Mouse (Mus musculus) retina, postnatal 7 days (tissue): Measurements from ENCODE around the gene Rrp15.

ENCODE experiments used
- DNase-seq: peaks from one replicate; pipeline ENCODE4 v3.0.0-alpha.2; 2012; ENCODE audit warnings: low read depth, low spot score

Gene Rrp15

GRCm38 (mm10) chr1:186714215-186714614 lies 34.9 kb downstream of the Rrp15 start:
- DNase-seq: no peak

GRCm38 (mm10) chr1:186712802-186713471 lies 36.2 kb downstream of the Rrp15 start:
- peak; percentile 49 for DNase-seq

DNA sequence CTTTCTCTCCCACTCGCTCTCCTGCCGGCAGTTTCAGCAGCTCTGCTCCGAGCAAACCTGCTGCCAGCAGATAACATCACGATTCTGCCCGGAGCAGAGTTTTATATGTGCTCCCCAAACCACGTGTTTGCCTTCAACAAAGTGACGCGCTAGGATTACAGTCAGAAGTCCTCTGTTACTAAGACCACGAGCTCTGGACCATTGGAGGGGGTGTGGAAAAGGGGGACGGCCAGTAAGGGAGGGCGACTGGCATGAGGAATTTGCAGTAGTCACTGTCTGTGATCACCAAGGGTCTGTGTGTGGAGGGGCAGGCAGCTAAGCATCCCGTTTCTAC lies 43.3 kb downstream of the Rrp15 start, which contains the start of gene Tgfb2:
Gene Tgfb2 (minus strand): TSS at position 75 of the 334 bp plus-strand sequence.
- peak; percentile 31 for DNase-seq

DNA sequence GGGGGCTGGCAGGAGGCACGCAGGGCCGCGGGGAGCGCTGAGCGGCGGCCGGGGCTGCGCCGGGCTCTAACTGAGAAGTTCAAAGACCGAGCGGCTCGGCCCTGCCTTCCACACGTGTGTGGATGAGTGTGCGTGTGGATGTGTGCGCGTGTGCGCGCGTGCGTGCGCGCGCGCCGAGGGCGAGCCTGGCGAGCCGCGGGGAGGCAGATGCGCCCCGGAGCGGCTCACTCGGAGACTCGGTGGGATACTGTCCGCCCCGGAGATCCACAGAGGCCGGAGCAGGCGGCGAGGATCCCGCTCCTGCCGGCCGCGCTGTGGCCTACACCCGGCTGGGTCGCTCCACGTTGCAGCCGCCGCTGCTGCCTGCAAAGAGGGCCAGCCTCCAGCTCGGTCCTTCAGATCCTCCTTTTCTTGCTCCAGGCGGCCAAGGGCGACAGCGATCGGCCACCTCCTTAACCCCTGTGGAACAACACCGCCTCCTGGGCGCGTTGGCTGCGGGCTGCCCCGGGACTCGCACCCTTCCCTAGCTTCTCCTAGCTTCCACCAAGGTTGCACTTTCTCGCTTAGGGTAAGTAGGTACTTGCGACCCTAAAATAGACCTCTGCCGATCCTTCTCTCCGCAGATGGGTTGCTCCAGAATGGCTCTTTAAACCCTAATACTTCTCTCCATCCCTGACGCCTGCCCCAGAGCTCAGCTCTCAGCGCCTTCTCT lies 43.8 kb downstream of the Rrp15 start:
- DNase-seq: peak; percentile 51

DNA sequence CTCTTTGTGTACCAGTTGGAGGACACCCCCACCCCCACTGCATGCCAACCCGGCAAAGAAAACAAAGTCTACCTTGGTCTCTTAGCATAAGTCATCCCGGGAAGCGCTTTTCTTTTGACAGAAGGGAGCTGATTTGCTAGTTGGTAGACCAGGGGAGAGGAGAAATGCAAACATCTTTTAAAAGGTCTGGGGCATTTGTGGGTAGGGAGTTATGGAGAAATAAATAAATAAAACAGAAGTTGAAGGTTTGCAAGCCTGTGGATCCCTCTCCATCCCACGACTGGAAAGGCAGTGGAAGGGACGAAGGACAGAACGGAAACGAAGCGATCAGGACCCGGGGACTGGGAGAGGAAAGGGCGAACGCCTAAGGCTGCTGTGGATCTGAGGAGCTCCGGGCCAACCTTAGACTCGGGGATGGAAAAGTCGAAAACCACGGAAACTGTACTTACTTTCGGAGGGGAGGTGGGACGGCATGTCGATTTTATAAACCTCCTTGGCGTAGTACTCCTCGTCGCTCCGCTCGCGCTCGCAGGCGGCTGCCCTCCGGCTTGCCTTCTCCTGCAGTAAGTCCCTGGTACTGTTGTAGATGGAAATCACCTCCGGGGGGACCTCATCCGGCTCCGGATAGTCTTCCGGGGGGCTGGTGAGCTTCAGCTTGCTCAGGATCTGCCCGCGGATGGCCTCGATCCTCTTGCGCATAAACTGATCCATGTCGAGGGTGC lies 45.0 kb downstream of the Rrp15 start:
- DNase-seq: no peak

DNA sequence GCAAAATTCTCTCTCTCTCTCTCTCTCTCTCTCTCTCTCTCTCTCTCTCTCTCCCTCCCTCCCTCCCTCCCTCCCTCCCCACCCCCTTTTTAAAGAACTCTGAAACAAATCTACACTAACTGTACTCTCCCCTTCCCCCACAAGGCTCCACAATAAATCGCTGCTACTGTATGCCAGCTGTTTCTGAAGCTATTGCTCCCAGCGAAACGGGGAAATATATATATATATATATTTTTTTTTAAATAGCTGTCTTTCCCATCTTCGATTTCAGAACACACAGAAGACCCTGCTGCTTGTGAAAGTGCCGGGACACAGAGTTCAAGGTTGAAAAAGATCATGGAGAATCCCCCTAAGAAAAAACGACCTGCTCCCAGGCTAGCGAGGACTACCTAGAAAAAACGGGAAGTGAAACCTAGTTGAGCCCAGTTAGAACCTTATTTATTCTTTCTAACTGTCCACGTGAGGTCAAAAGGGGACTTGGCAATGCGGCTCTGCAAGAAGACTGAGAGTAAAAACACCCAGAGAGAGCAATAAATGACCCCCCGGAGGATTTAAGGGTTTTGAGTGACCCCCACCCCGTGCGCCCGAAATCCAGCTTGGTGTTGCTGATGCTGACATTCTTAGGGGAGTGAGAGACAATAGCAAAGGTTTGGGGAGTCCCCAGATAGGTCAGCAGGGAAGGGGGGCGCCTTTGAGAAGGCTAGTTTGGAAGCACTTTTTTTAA lies 45.7 kb downstream of the Rrp15 start:
- DNase-seq: no peak

DNA sequence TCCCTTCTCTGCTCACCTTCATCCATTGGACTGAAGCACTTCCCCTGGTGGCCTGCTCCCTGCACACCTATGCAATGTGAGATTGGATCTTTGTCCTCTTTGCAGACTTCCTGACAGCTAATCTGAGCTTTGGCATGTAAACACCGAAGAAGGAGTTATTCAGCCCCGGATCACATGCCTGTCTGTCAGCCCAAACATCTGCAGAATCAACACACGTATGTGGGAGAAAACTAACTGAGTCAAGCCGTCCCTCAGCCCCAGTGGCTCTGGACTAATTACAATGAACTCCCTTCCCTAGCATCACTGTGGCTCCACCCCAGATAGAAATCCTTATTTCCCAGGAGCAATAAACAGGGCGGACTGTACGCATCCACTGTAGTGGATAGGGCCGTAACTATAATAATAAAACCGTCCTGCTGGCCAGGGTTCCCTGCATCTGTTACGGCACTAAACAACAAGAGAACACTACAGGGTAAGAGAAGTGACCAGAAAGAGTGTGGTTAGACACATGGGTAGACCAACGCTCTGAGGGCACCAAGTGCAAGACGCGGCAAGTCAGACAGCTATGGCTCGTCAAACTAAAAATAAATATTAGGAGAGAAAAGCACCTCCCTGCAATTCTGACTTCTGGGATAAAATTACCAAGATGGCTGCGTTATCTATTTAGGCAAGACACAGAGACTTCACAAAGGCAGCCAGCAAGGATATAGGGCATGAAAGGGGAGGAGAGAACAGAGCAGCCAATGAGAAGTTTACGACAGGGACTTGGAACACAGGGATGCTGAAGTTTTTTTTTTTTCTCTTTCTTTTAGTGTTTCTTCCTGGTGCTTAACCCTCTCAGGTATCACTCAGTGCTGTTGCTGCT lies 46.5 kb downstream of the Rrp15 start:
- no peak for DNase-seq

DNA sequence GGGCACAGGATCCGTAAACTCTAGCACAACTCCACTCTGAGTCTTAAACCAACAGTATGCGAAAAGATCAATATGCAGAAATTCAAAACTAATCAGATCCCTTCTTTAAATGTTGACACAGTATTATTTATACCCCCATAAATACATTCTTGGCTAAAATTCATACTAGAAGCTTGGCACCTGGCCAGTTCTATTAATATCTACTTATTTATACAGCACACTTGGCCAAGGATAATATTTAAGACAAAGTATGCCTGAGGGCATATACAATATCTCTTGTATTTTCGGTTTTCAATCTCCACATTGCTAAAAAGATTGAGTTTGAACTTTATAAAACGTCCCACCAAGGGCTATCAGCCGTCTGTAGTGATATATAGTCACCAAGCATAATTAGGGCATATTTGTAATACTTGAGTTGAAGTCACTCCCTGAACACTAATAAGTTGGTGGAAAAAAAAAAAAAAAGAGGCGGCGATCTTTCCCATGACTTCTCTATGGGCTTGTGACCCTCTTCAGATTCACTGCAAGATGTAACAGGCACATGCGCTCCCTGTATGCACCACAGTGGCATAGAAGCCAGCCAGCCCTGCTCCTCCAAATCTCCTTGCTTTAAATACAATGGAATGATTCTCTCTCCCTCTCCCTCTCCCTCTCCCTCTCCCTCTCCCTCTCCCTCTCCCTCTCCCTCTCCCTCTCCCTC lies 47.8 kb downstream of the Rrp15 start:
- DNase-seq: no peak

DNA sequence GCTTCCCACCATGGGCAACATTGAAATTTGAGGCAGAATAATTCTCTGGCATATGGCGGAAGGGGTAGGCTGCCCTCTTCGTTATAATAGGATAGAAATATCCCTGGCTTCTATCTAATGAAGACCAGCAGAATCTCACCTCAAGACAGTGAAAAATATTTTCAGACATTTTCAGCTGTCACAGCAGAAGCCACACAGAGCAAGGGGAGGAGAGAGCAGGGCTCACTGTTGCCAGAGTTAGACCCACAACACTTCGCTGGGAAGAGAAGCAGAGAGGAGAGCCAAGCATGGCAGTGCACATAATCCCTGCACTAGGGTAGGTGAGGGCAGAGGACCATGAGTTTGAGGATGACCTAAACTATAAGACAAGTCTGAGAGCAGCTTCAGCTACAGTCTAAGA lies 48.7 kb downstream of the Rrp15 start:
- no peak for DNase-seq

GRCm38 (mm10) chr1:186698583-186699338 lies 50.4 kb downstream of the Rrp15 start:
- DNase-seq: no peak

DNA sequence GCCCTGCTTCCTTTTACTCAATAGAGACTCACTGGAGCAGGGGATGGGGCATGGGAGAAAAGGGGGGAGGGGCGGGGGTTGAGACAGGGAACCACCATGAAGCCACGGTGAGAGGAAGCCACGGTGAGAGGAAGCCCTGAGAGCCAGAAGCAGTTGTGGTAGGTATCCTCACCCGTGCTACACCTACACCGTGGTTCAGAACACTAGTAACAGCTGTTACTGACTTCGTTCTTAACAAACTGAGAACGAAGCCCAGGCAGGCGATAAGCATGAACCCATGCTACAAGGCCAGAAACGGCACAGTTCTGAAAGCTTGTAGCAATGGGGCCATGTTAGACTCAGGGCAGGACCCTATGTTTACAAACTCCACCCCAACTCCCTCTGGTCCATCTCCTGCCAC lies 52.9 kb downstream of the Rrp15 start:
- no peak for DNase-seq

DNA sequence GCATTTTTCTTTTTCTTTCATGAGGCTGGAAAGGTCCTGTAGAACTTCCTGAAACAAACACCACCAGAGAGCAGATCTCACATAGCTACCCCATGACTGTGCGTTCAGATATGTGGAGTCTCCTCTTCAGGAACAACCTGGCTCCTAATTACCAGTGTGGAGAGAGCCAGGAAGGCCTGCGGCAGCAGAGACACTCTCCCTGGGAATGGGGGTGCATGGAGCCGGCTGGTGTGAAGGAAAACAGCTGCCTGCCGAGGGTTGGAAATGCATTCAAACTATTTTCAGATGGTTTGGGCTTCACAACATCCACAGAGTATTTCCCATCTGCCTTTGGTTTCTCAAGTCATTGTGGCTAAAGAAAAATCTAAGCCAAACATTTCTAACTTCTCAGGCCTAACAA lies 53.8 kb downstream of the Rrp15 start:
- no peak for DNase-seq

DNA sequence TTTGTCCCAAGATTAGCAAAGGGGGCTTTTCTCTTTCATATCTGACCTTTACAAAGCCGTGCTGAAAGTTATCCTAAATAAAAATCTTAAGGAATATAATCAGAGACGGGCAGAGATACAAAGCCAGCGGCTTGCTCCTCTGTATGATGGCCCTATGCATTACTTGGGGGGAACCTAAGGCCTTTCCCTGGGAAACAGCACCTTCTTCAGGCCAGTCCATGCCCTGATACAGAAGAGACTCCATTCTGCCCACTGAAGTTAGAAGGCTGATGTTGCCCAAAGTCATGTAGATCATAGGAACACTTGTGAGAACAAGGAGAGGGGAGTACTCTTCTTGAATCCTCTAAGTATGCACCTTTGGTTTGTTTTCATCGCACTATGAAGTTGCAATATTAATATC lies 56.8 kb downstream of the Rrp15 start:
- DNase-seq: no peak

DNA sequence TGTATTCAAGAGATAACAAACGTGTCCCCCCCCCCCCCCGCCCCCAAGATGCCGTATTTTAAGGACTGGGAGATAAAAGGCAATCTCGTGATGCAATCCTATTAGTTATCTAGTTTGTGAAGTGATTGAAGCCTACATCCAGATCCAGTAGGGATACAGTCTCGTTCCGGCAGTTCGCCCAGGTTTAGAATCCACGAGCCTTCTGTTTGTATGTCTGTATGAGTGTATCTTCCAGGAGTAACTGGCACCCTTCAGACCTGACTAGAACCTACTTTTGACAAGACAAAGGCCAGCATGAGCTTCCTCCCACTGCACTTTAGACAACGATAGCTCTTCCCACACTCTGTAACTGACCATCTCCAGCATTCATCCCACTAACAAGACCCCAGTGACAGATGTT lies 57.5 kb downstream of the Rrp15 start:
- DNase-seq: no peak

- no peak for DNase-seq
These were observed 65.1 kb downstream of the Rrp15 start for GRCm38 (mm10) chr1:186684041-186684440.

DNA sequence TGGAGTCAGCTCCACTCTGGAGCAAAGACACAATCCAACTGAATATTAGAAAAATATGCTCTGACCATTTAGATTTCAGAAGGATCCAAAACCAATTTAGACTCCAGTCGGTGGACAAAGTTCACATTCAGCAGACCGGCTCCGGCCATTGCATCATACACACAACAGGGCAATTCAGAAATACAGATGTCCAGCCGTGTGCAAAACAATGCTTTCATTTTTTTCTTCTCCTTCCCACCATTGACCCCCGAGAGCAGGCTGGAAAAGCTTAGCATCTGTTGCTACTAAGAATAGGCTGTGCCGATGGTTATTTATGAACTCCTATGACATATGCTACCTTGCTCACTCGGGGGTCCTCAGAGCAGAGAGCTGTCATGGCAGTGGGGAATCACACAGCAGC lies 66.6 kb downstream of the Rrp15 start:
- DNase-seq: no peak

GRCm38 (mm10) chr1:186677614-186678013 lies 71.5 kb downstream of the Rrp15 start:
- no peak for DNase-seq

DNA sequence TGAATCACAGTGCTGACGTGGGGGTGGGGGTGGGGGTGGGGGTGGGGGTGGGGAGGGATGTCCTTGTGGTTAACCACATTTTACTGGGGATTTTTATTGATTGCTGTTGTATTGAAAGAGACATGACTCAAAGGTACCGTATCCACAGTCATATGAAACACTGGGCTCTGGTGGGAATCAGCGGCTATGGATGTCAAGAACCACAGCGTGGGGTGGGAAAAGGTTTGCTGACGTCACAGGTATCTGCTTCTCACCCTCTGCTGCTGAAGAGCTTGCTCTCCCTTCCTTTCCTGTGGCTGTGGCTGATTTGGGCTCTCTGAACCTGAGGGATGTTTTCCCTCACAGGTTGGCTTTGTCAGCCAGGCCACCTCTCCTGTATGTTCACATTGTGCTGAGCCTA lies 73.0 kb downstream of the Rrp15 start:
- no peak for DNase-seq

DNA sequence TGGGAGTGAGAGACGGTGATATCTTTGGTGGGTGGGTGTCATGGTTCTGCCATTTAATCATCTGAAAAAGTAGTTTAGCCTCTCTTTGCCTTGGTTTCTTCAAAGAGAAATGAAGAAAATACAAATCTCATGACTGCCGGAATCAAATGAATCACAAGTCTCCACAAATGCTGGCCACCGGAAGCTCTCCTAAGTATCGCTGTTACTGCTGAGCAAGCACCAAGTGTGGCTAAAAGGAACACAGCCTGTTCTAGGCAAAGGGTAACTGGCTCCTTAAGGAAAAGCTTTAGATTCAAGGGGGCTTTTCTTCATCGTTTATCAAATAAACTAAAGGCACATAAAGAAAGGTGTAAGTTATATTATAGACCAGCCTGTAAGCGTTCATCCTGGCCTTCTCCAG lies 73.9 kb downstream of the Rrp15 start:
- no peak for DNase-seq

DNA sequence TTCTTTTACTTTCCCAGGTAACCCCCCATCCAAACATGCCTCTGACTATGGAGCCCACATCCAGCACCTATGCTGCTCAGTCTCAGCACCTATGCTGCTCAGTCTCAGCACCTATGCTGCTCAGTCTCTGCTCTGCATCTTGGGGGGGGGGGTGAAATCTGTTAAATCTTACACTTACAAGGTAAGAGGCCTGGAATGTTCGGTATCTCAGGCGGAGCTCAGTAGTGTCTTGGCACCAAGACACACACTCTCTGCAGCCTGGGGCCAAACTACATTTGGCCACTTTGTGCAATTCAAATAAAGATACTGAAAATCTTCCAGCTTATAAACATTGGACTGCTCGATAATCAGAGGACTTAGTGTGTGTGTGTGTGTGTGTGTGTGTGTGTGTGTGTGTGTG lies 74.5 kb downstream of the Rrp15 start:
- DNase-seq: no peak
